In the genomic region with DNA sequence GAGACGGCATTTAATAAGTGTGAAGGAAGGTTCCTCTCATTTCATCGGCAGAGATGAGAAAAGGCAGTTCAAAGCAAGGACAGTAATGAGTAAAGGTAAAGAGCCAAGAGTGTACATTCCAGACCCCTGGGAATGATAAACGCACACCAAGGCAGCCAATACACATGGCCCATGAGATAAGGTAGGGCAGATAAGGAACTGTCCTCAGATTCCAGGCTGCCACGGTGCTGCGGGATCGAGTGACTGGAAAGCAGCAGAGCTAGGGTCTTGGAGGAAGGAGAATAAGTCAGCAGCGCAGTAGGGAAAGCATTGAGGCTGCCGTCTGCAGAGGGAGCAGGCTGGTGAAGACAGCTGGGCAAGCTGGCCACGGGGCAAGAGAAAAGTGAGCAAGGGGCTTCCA, we compare ENCODE assay signal across 11 mouse cellular contexts.
DNase-seq lines count a peak whose midpoint lies in the region; ATAC-seq lines count a peak whose summit lies in the region.
"Had no signal": no experiment of that assay in that cellular context is flagged by ENCODE, and none has a peak within 500 bp of the region (broad histone marks: within the 10 kb centered on the region; RNA-seq: fewer than 3 reads in every experiment).

No protein-coding gene starts in this region.

- H3K4me2 ChIP-seq in lung, embryonic 16.5 days (ENCODE audit: low read depth, low read length): no peak overlapping the region
- H3K4me2 ChIP-seq in hindbrain, embryonic 11.5 days (replicated peaks; ENCODE audit: low read depth, low read length): no peak overlapping the region
- H3K4me2 ChIP-seq in neural tube, embryonic 15.5 days: no peak overlapping the region
- H3K4me2 ChIP-seq: embryonic facial prominence, embryonic 15.5 days; limb, embryonic 13.5 days had no signal

- no peak overlapping the region for H3K27ac ChIP-seq in lung, embryonic 16.5 days (ENCODE audit: low read length)
- H3K27ac ChIP-seq in hindbrain, embryonic 11.5 days (ENCODE audit: low read depth, low read length): 0 out of 2 replicates have a peak overlapping the region, but pooled peaks have one; percentile 38
- H3K27ac ChIP-seq in neural tube, embryonic 15.5 days (replicated peaks): 0 out of 2 replicates have a peak overlapping the region, but pooled peaks have one; percentile 0
- H3K27ac ChIP-seq: limb, embryonic 13.5 days had no signal

- H3K36me3 ChIP-seq in lung, embryonic 16.5 days (ENCODE audit: control insufficient read depth, insufficient read depth, low read length): no peaks in the 10 kb centered on the region
- 0 out of 2 replicates have a peak, but pooled peaks cover 2% of the 10 kb centered on the region for H3K36me3 ChIP-seq in hindbrain, embryonic 11.5 days (ENCODE audit: control insufficient read depth, insufficient read depth, low read length)
- peaks cover 4% of the 10 kb centered on the region for H3K36me3 ChIP-seq in neural tube, embryonic 15.5 days
- H3K36me3 ChIP-seq: embryonic facial prominence, embryonic 15.5 days; limb, embryonic 13.5 days had no signal

- H3K9ac ChIP-seq in lung, embryonic 16.5 days (ENCODE audit: low read length): peak overlapping the region; percentile 10; the same call in 1 of the 2 replicates
- H3K9ac ChIP-seq in hindbrain, embryonic 11.5 days (ENCODE audit: low read depth, low read length): no peak overlapping the region
- H3K9ac ChIP-seq in neural tube, embryonic 15.5 days (replicated peaks): no peak overlapping the region
- H3K9ac ChIP-seq: embryonic facial prominence, embryonic 15.5 days; limb, embryonic 13.5 days had no signal

- H3K9me3 ChIP-seq in lung, embryonic 16.5 days (ENCODE audit: control insufficient read depth, low read length): no peaks in the 10 kb centered on the region
- no peaks in the 10 kb centered on the region for H3K9me3 ChIP-seq in hindbrain, embryonic 11.5 days (ENCODE audit: control insufficient read depth, low read length)
- H3K9me3 ChIP-seq in neural tube, embryonic 15.5 days (replicated peaks): no peaks in the 10 kb centered on the region
- H3K9me3 ChIP-seq: embryonic facial prominence, embryonic 15.5 days; limb, embryonic 13.5 days had no signal

- DNase-seq in embryo, embryonic 10 days (ENCODE audit: low spot score): peak; percentile 11
- DNase-seq in embryo, embryonic 10.5 days (ENCODE audit: low spot score): no peak
- no peak for DNase-seq in lung, postnatal 10 days
- DNase-seq in hindbrain, embryonic 11.5 days (ENCODE audit: low spot score): no peak
- no peak for DNase-seq in adrenal gland, postnatal 10 days
- DNase-seq in left cerebral cortex, postnatal 14 days (ENCODE audit: low spot score in 2 of 2): no peak
- DNase-seq: gastrocnemius, postnatal 10 days had no signal

- no peak overlapping the region for H3K4me3 ChIP-seq in lung, embryonic 16.5 days (ENCODE audit: low read length)
- no peak overlapping the region for H3K4me3 ChIP-seq in hindbrain, embryonic 11.5 days (ENCODE audit: low read depth, low read length)
- no peak overlapping the region for H3K4me3 ChIP-seq in neural tube, embryonic 15.5 days (replicated peaks)
- H3K4me3 ChIP-seq: embryonic facial prominence, embryonic 15.5 days; limb, embryonic 13.5 days had no signal

- intact Hi-C loops in left cerebral cortex, postnatal 14 days (cut with DNase I): no loop called here

- WGBS in lung, embryonic 16.5 days: 14% methylated on average over 9 of the region's 9 CpGs
- WGBS in hindbrain, embryonic 11.5 days: 53% methylated on average over 9 of the region's 9 CpGs
- WGBS in neural tube, embryonic 15.5 days: 54% methylated on average over 9 of the region's 9 CpGs

- no peak for ATAC-seq in lung, embryonic 16.5 days (ENCODE audit: low read depth)
- no peak for ATAC-seq in hindbrain, embryonic 11.5 days (ENCODE audit: low FRiP score)
- no peak for ATAC-seq in neural tube, embryonic 15.5 days (ENCODE audit: low FRiP score)

- no peaks in the 10 kb centered on the region for H3K27me3 ChIP-seq in lung, embryonic 16.5 days (ENCODE audit: control insufficient read depth, insufficient read depth, low read depth, low read length)
- no peaks in the 10 kb centered on the region for H3K27me3 ChIP-seq in hindbrain, embryonic 11.5 days (ENCODE audit: control insufficient read depth, insufficient read depth, low read length)
- H3K27me3 ChIP-seq in neural tube, embryonic 15.5 days (replicated peaks): no peaks in the 10 kb centered on the region
- H3K27me3 ChIP-seq: embryonic facial prominence, embryonic 15.5 days had no signal

- peaks cover 24% of the 10 kb centered on the region for H3K4me1 ChIP-seq in lung, embryonic 16.5 days (replicated peaks; ENCODE audit: control insufficient read depth, insufficient read depth, low read length)
- H3K4me1 ChIP-seq in hindbrain, embryonic 11.5 days (replicated peaks; ENCODE audit: control insufficient read depth, insufficient read depth, low read length): 0 out of 2 replicates have a peak, but pooled peaks cover 5% of the 10 kb centered on the region
- H3K4me1 ChIP-seq in neural tube, embryonic 15.5 days: peaks cover 43% of the 10 kb centered on the region
